Mouse (Mus musculus): ENCODE measurements at regions not wholly inside any gene's neighbourhood (a gene's known extent, or its start where the extent isn't known, plus 50 kb on each side); places are given as distances from the start of the nearest gene placed in this dataset.
A peak's percentile ranks its signal among the peaks of the same experiment; 100 is the strongest.
"Not testable (repeated sequence)": the region's sequence is repeated elsewhere in the genome, so short reads cannot be mapped to it uniquely, and the experiment has no call there.

DNA sequence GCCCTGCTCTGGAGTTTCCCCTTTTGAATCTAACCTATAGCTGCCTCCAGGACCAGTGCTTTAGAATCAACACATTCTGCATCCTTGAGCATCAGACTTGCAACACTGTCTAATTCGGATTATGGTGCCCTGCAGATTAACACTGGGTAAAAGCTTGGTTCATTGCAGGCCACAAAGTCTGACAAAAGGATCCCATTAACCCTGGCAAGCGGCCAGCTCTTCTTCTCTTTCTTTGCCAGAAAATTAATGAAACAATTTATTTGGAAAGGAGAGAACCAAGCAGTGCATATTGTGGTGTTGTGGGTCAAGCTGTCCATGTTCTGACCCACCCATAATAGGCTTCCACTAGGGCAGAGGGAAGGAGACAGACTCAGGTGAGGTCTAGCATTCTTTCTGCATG lies 58.2 kb upstream of the Spon1 start:
- DNase-seq: no peak

DNA sequence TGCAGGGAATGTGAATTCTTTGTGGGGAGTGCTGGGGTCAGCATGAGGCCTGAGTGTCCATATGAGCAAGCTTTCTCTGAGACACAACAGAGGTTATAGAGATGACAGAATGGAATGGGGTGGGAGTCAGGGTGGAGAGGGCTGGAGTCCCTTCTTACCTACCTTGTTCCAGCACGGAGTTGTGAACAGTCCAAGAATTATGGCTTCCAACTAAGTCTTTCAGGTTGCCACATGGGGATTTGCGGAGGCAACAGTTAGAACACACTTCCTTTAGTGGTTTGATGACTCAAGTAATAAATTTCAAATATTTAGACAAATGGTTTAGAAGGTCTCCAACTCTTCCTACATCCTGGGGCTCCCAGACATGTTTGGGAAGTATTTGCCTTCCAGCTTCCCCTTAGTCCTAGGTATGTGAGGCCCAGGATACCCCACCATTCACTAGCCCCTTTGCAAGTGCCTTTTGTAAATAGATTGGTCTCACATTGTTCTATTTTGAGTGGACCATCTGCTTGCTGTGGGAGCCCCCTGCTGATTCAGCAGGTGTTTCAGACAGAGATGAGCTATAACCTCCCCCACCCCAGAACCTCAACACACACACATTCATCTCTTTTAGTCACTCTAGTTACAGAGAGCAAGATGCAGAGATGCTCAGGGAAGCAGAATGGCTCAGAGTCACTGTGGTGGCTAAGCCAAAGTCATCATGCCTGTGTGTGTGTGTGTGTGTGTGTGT lies 55.1 kb upstream of the Spon1 start:
- peak; percentile 6 for DNase-seq

DNA sequence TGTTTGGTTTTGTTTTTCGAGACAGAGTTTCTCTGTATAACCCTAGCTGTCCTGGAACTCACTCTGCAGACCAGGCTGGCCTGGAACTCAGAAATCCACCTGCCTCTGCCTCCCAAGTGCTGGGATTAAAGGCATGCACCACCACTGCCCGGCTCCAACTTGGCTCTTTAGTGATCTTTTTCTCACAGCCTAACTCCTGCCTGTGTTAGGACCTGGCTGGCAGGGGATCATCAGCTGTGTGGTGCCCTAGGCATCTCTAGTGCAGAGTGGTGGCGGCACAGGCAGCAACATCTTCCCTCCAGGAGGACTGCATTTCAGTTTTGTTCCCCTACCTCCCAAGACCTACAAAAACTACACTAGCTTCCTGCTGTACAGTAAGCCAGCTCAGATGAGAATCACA lies 54.4 kb upstream of the Spon1 start:
- DNase-seq: not testable (repeated sequence)

All from right cerebral cortex, postnatal 25 days (tissue).